Mouse (Mus musculus) embryonic facial prominence, embryonic 14.5 days (tissue): ENCODE measurements at regions not wholly inside any gene's neighbourhood (a gene's known extent, or its start where the extent isn't known, plus 50 kb on each side); places are given as distances from the start of the nearest gene placed in this dataset.

Experiments used
- ATAC-seq: fragments of 200-750 bp; cut with Nextera tagmentation; 2 replicates; pipeline ENCODE4 v1.8.0; 2017; ENCODE audit warnings: low read depth, moderate number of reproducible peaks, moderate TSS enrichment
- DNase-seq: peaks from one replicate; pipeline ENCODE4 v3.0.0-alpha.2; 2015; ENCODE audit warnings: low spot score
- H3K27ac ChIP-seq: fragments of 300-500 bp; sonication (generic); replicated peaks from 2 replicates; pipeline ENCODE4 v1.5.1; 2014; ENCODE audit warnings: low read depth, mild to moderate bottlenecking, low read length, moderate library complexity
- H3K27me3 ChIP-seq: fragments of 300-500 bp; sonication (generic); replicated peaks from 2 replicates; pipeline ENCODE4 v1.6.1; 2014; ENCODE audit warnings: low read length; ENCODE audit not compliant: control insufficient read depth, insufficient read depth
- H3K36me3 ChIP-seq: fragments of 300-500 bp; sonication (generic); 2 replicates; pipeline ENCODE4 v1.6.1; 2014; ENCODE audit warnings: low read length, mixed read lengths; ENCODE audit not compliant: control insufficient read depth, insufficient read depth
- H3K4me1 ChIP-seq: fragments of 300-500 bp; sonication (generic); 2 replicates; pipeline ENCODE4 v1.6.1; 2014; ENCODE audit warnings: antibody characterized with exemption, low read length; ENCODE audit not compliant: control insufficient read depth, insufficient read depth
- H3K4me2 ChIP-seq: fragments of 300-500 bp; sonication (generic); 2 replicates; pipeline ENCODE4 v1.6.1; 2014; ENCODE audit warnings: low read depth, mild to moderate bottlenecking, low read length, moderate library complexity, mixed read lengths
- H3K4me3 ChIP-seq: fragments of 300-500 bp; sonication (generic); 2 replicates; pipeline ENCODE4 v1.5.1; 2014; ENCODE audit warnings: low read depth, mild to moderate bottlenecking, low read length
- H3K9ac ChIP-seq: fragments of 300-500 bp; sonication (generic); 2 replicates; pipeline ENCODE4 v1.6.1; 2014; ENCODE audit warnings: low read depth, mild to moderate bottlenecking, low read length, moderate library complexity, mixed read lengths
- H3K9me3 ChIP-seq: fragments of 300-500 bp; sonication (generic); 2 replicates; pipeline ENCODE4 v1.6.1; 2016; ENCODE audit warnings: low read length; ENCODE audit not compliant: control insufficient read depth
- WGBS: fragments of 180-500 bp; shearing (Covaris S2); extraction: QIAGEN DNeasy Blood & Tissue Kit; methylation state at CpG from one replicate; pipeline ENCODE4 v1.1.7; 2014; 5-methylcytosine and 5-hydroxymethylcytosine counted together

DNA sequence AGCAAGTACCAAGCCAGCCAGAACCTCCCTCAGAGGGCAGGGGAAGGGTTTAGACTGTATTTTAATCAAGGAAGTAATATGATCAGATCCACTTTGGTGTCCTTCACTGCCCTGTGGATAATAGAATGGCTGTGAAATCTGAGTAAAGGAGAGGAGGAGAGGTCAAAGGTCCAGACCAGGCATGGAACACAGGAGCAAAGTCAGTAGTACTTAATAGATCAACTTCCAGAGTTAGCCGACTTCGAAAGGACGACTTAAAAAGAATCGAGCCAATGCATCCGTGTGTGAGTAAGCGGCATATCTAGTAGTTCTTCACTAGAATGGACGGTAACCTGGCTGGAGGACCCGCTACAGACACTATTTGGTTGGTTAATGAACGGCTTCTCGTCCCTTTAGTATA is 103.8 kb upstream of the Gm15217 start:
- no peak overlapping the region for H3K9ac ChIP-seq
- H3K4me3 ChIP-seq = no peak overlapping the region
- DNase-seq (no peak), ATAC-seq (no peak)
- 87% methylated on average over 10 of the region's 10 CpGs for WGBS
- H3K36me3 ChIP-seq = no peaks in the 10 kb centered on the region
- H3K27me3 ChIP-seq = no peaks in the 10 kb centered on the region
- H3K27ac ChIP-seq = no peak overlapping the region
- no peak overlapping the region for H3K4me2 ChIP-seq
- H3K4me1 ChIP-seq = no peaks in the 10 kb centered on the region
- H3K9me3 ChIP-seq = no peaks in the 10 kb centered on the region

DNA sequence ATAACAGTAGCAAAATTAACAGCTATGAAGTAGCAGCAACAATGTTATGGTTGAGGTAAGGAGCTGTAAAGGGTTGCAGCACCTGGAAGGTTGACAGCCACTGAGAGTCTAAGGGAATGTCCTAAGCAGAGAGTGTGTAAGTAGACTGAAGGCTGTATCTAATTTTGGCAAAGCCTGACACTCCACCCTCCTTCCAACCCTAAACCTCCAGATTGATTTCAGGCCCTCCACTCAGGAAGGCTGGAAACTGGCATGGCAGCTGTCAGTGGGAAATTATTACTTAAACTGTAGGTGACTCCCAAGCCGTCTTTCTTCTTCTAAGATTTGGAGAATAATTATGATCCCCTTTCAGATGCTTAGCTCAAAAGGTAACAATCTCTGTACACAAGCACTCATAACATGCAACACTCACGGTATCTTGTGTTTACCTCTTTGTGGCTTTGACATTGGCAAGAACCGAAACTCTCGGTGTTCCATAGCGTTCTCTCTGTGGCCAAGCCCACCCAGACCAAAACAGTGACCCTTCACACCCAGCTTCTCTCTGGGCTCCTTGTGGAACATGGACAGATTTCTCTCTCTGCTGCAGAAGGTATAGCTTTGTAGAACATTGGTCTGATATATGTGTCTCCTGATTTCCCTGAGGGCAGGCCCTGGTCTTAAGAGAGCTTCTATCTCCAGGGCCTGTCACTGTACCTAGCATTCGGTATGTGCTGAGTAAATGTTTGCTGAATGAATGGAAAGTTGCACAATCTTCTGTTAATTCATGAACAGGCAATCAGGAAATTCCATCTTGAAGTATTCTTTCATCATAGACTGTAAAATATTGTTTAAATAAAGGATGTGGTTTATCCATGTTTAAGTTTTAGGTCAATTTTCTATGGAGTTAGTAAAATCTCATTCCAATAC is 102.0 kb upstream of the Gm15217 start:
- ATAC-seq (no peak), DNase-seq (no peak)
- Histone ChIP-seq H3K4me3 (no peak overlapping the region), H3K9ac (no peak overlapping the region), H3K4me2 (no peak overlapping the region), H3K27ac (no peak overlapping the region), H3K4me1 (no peaks in the 10 kb centered on the region), H3K9me3 (0 out of 2 replicates have a peak, but pooled peaks cover 3% of the 10 kb centered on the region), H3K27me3 (no peaks in the 10 kb centered on the region), H3K36me3 (no peaks in the 10 kb centered on the region)
- 81% methylated on average over 6 of the region's 6 CpGs for WGBS

DNA sequence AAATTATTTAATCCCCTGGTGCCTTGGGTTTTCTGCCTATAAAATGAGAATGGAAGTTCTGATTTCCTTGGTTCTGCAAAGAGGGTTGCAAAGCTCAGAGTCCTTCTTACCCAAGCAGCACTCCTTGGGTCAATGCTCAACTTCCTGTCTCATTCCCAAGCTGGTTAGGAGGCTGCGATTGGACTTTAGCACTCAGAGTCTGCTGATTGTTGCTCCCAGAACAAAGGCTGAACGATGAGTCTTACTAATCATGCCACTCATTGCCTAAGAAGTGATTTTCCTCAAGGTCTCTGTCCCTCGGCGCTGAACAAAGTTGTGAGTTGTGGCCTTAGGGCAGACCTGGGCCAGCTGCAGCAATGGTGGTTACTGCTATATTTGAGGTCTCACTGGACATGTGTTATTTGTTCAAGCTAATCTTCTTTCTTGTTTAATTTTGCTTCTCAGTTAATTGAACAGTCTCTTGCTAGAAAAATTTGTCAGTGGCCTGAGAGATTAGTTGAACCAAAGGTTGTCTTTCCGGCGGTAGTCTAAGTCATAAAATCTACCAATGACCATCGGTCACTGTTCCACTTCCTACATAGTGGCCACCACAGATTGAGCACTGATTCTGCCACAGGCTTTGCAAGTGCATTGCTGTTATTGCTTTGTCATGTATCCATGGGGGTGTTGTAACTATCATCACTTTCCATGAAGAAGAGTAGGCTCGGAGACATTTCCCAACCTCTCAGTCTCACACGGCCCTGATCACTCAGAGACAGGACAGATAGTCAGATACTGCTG is 101.2 kb upstream of the Gm15217 start:
- no peak overlapping the region for H3K27ac ChIP-seq
- 84% methylated on average over 9 of the region's 9 CpGs for WGBS
- 0 out of 2 replicates have a peak, but pooled peaks cover 4% of the 10 kb centered on the region for H3K9me3 ChIP-seq
- no peaks in the 10 kb centered on the region for H3K4me1 ChIP-seq
- no peaks in the 10 kb centered on the region for H3K36me3 ChIP-seq
- no peak overlapping the region for H3K4me3 ChIP-seq
- ATAC-seq = no peak
- no peak for DNase-seq
- no peak overlapping the region for H3K9ac ChIP-seq
- no peak overlapping the region for H3K4me2 ChIP-seq
- no peaks in the 10 kb centered on the region for H3K27me3 ChIP-seq

DNA sequence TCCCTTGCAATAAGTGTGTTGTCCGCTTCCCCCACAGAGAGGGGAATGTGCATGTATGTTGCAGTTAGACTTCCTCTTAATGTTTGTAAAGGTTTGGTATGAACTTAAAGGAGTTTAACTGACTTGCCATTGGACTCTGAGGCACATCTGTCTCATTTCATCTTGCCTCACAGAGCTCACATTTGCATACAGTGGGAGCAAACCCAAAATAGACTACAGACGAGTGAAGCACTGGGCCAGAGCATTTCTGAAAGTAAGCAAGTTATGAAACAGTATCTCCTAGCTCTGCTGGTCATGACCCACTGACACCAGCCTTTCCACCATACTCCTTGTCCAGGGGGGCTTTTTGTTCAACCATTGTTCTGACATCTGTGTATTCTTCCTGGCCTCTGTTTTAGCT is 86.8 kb upstream of the Gm15217 start:
- 37% methylated on average over 2 of the region's 2 CpGs for WGBS
- no peak overlapping the region for H3K4me2 ChIP-seq
- no peak overlapping the region for H3K27ac ChIP-seq
- H3K4me1 ChIP-seq = no peaks in the 10 kb centered on the region
- H3K36me3 ChIP-seq = no peaks in the 10 kb centered on the region
- no peak overlapping the region for H3K9ac ChIP-seq
- no peak for ATAC-seq
- DNase-seq = no peak
- H3K27me3 ChIP-seq = no peaks in the 10 kb centered on the region
- H3K9me3 ChIP-seq = no peaks in the 10 kb centered on the region
- no peak overlapping the region for H3K4me3 ChIP-seq

DNA sequence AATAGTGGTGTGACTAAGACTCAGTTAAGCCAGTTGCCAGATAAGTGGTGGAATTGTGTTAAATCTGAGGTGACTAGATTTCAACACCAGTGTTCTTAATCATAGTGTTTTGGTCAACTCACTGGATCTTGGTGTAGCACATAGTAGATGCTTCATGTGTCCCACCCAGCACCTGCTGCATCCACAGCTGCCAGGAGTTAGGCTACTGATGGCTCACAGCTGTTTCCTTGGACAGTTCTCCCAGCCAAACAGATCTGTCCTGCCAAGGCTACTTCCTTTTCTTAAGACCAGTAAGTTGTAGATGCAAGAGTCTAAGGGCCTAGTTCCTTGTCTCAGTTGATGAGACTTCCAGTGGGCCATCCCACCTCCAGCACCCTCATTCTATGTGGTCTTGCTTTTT is 82.9 kb upstream of the Gm15217 start:
- Histone ChIP-seq H3K4me3 (no peak overlapping the region), H3K27me3 (no peaks in the 10 kb centered on the region), H3K4me2 (no peak overlapping the region), H3K36me3 (no peaks in the 10 kb centered on the region), H3K27ac (no peak overlapping the region), H3K9me3 (no peaks in the 10 kb centered on the region), H3K4me1 (no peaks in the 10 kb centered on the region), H3K9ac (no peak overlapping the region)
- no peak for ATAC-seq
- DNase-seq = no peak

DNA sequence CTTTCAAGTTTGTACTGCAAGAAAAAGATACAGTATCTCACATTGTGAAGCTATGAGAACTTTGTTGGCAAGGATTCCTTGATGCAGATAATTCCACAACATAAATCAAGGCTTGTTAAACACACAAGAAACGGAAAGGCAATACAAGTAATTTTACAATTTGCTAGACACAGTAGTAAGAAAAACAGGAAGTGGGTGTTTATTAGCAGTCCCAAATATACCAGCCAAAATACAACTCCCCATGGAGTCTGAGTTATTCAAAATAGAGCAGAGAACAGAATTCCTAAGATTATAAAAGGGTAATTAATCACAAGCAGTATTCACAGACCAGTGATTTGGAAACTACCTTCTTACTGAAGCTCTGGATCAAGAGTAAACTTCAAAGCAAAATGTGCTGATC is 78.7 kb upstream of the Gm15217 start:
- Histone ChIP-seq H3K4me3 (no peak overlapping the region), H3K9ac (no peak overlapping the region), H3K9me3 (no peaks in the 10 kb centered on the region), H3K36me3 (no peaks in the 10 kb centered on the region), H3K27ac (no peak overlapping the region), H3K27me3 (no peaks in the 10 kb centered on the region), H3K4me1 (no peaks in the 10 kb centered on the region), H3K4me2 (no peak overlapping the region)
- WGBS = 35% methylated on average over 1 of the region's 1 CpGs
- DNase-seq (no peak), ATAC-seq (no peak)

DNA sequence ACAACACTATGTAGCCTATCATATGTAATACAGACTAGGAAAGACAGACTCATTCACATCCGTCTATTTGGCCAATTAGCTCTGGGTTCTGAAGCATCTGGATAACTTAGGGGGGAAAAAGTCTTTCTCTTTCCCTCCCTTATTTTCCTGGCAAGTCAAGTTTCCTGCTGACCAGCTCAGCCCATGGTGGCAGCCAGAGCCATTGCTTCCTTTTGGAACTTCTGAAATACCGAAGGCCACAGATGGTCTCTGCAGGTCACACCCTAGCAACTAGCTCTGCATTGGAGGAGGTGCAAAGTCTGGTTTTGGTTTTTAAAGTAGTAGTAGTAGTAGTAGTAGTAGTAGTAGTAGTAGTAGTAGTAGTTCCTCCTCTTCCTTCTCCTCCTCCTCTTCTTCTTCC is 76.6 kb upstream of the Gm15217 start:
- Histone ChIP-seq H3K4me2 (no peak overlapping the region), H3K4me1 (peaks cover 7% of the 10 kb centered on the region; the same call in 1 of the 2 replicates), H3K4me3 (no peak overlapping the region), H3K27ac (no peak overlapping the region), H3K9me3 (no peaks in the 10 kb centered on the region), H3K9ac (no peak overlapping the region), H3K36me3 (no peaks in the 10 kb centered on the region), H3K27me3 (no peaks in the 10 kb centered on the region)
- ATAC-seq (no peak), DNase-seq (no peak)
- 89% methylated on average over 2 of the region's 2 CpGs for WGBS

DNA sequence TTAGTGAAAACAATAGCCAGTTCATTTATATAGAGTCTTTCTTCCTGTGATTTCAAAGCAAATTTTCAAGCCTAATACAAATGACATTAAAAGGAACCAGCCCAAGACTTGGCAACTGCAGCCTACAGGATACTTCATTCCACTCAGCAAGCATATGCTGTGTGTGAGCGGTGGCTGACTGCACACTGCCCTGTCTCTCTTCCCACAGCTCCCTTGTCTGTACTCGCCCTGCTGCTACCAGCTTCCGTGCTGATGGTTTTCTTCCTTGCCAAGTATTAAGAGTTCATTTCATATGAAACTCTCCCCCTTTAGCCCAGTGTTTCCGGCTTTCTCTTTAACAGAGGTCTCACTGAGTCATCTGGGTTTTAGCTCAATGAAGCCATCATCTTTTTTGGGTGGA is 73.9 kb upstream of the Gm15217 start:
- Histone ChIP-seq H3K9ac (no peak overlapping the region), H3K4me2 (no peak overlapping the region), H3K36me3 (no peaks in the 10 kb centered on the region), H3K4me3 (no peak overlapping the region), H3K4me1 (peaks cover 7% of the 10 kb centered on the region; the same call in 1 of the 2 replicates), H3K9me3 (no peaks in the 10 kb centered on the region), H3K27ac (no peak overlapping the region), H3K27me3 (no peaks in the 10 kb centered on the region)
- ATAC-seq (no peak), DNase-seq (peak; percentile 28)
- 60% methylated on average over 4 of the region's 4 CpGs for WGBS
